Mouse (Mus musculus): Measurements from ENCODE around the gene Taldo1.
"Not testable (repeated sequence)": the region's sequence is repeated elsewhere in the genome, so short reads cannot be mapped to it uniquely, and the experiment has no call there.

The Taldo1 gene

GRCm38 (mm10) chr7:141439811-141440210 is 47.8 kb downstream of the Taldo1 start:
- DNase-seq (ENCODE audit: low read depth) = no peak

DNA sequence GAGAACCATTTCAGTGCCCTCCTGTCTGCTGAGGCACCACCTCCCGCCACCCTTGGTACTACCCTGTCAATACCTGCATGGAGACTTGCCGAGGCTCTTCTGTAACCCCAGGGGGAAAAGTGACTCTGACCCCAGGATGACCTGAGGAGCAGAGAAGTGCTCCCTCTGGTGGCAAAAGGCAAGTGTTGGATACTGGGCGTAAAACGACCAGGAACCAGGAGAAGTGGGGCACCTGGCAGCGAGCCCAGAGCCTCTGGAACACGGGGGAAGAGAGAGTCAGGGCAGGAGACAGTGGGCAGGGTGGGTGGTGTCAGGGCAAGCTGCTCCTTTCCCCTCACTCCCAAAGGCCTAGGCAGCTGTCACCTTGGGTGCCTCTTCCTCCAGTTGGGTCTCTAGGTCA is 48.6 kb downstream of the Taldo1 start:
- DNase-seq (ENCODE audit: low read depth) = peak; percentile 79

- no peak for DNase-seq (ENCODE audit: low read depth)
These were observed 49.5 kb downstream of the Taldo1 start for GRCm38 (mm10) chr7:141441460-141441859.

GRCm38 (mm10) chr7:141442199-141442598 is 50.2 kb downstream of the Taldo1 start:
- DNase-seq (ENCODE audit: low read depth) = no peak

- DNase-seq (ENCODE audit: low read depth) = peak; percentile 64
These were observed 51.3 kb downstream of the Taldo1 start for GRCm38 (mm10) chr7:141443081-141443821.

DNA sequence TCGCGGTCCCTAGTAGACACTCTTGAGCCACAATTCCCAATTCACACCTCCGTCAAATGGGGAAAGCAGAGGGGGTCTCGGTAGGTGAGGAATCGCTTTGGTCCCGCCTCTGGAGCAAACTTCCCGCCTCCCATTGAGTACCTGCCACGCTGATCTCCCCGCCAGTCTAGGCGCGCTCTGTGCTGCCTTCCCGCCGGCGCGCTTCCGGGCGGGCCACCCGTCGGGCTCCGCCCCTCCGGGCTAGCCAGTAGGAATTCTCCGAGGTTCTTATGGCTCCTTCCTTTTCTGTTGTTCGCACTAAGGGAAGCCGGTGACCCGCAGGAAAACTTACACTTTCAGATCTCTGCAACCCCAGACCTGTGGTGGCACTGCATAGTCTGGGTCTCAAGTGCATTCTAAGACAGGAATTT is 51.8 kb downstream of the Taldo1 start, which contains the start of gene Pidd1:
Pidd1 (minus strand) TSS at position 198 of the 410 bp plus-strand sequence.
- peak; percentile 86 for DNase-seq (ENCODE audit: low read depth)

DNA sequence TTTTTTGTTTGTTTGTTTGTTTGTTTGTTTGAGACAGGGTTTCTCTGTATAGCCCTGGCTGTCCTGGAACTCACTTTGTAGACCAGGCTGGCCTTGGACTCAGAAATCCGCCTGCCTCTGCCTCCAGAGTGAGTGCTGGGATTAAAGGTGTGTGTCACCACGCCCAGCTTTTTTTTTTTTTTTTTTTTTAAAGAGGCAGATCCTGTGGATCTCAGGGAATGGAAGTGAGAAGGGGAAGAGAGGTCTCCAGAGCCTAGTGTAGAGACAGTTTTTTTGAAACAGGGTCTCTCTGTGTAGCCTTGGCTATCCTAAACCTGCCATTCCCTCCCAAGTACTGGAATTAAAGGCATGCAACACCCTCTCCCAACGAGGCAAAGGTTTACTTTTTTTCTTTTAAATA is 54.4 kb downstream of the Taldo1 start:
- not testable (repeated sequence) for DNase-seq (ENCODE audit: low read depth)

DNA sequence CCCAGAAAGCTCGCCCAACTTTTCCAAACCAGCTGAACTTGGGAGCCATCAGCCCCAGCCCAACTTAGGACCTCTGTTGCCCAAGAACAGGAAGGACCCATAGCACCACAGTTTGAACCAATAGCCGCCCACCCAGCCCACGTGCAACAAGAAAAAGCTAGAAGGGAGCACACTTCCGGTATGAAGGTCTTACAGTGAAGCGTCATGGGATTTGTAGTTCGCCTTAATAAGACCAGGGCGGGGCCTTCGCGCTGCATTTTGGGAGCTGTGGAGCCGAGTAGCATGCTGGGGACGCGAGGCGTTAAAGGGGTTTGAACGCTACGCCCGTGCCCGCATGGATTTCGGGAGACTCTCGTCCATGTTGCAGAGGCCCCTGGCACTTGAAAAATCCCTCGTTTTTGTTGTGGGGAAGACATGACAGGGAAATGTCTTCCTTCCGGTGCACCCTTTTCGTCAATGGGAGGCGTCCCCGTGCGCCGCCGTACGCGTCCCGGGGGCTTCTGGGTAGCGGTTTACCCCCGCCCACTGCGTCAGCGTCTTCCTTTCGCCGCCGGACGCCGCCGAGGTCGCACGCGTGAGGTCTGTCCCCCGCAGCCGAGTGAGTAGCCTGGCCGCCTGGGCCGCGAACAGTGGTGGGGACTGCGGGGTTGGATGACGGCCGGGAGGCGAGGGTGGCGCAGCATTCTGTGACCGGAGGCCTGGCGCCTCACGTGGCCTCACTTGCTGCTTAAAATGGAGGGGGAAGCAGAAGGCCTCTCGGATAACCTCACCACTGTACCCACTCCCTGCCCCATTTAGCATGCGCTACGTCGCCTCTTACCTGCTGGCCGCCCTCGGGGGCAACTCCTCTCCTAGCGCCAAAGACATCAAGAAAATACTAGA is 55.4 kb downstream of the Taldo1 start, which contains the start of gene Rplp2:
Rplp2 (plus strand) TSS at position 261 of the 882 bp plus-strand sequence.
- peak; percentile 97 for DNase-seq (ENCODE audit: low read depth)

GRCm38 (mm10) chr7:141451928-141452327 is 59.9 kb downstream of the Taldo1 start:
- DNase-seq (ENCODE audit: low read depth) = no peak
